In the genomic region with DNA sequence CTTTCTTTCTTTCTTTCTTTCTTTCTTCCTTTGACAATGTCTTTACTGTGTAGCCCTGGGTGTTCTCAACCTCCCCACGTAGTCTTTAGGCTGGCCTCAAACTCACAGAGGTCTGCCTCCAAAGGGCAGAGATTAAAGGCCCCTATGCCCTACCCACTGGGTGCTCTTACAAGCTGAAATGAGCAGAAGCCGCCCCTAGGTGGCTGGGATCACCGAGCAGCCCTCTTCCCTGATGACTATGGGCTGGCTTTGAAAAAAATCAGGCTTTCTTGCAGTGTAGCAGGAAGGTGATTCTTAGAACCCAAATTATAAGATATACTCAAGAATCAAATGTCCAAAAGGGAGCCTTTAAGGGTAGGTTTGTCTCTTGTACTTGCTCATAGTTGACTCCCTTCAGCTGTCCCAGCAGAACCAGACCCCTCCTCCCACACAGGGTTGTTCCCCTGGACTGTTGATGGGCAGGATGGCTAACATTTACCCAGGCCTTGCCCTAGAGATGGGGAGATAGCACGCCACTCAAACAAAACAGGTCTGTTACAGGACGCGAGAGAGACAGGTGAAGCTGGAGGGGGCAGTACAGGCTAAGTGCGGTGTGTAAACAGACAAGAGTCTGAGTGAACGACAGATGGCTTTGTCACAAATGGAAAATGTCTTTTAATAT, we compare ENCODE assay signal across 13 mouse cellular contexts. TPM values are rescaled to one million over a fixed set of nuclear protein-coding genes. Genes with fewer than 3 reads are reported as not detected.
A peak's percentile ranks its signal among the peaks of the same experiment; 100 is the strongest.
DNase-seq lines count a peak whose midpoint lies in the region; ATAC-seq and TF ChIP-seq lines count a peak whose summit lies in the region.
"Had no signal": no experiment of that assay in that cellular context is flagged by ENCODE, and none has a peak within 500 bp of the region (broad histone marks: within the 10 kb centered on the region; RNA-seq: fewer than 3 reads in every experiment).

No protein-coding gene starts in this region.

- H3K4me1 ChIP-seq in heart, adult 2 months (ENCODE audit: control insufficient read depth, insufficient read depth, low read length): no peaks in the 10 kb centered on the region
- peaks cover 23% of the 10 kb centered on the region for H3K4me1 ChIP-seq in liver, postnatal 0 days (ENCODE audit: insufficient read depth)

- peak; percentile 66 for ATAC-seq in liver, postnatal 0 days
- ATAC-seq in monocyte, adult 5-6 weeks (replicated peaks; ENCODE audit: insufficient number of reproducible peaks, low FRiP score, low TSS enrichment, poor library complexity, severe bottlenecking): no peak
- ATAC-seq in cerebellum, adult (ENCODE audit: insufficient number of reproducible peaks, low FRiP score, low TSS enrichment): no peak

- WGBS in heart, adult 2 months: 74% methylated on average over 8 of the region's 8 CpGs
- WGBS in liver, postnatal 0 days (ENCODE audit: insufficient replicate concordance): 50% methylated on average over 8 of the region's 8 CpGs

- no peaks in the 10 kb centered on the region for H3K9me3 ChIP-seq in liver, postnatal 0 days (ENCODE audit: low read length)
- H3K9me3 ChIP-seq: neural tube, embryonic 13.5 days had no signal

- intact Hi-C loops in heart, adult 2 months (cut with DNase I): loop anchor here (2.0 kb wide), 1 partner anchor 156 kb away; no protein-coding TSS in a partner anchor

- no peak overlapping the region for H3K9ac ChIP-seq in heart, adult 2 months (ENCODE audit: low read depth, low read length)
- H3K9ac ChIP-seq in liver, postnatal 0 days (replicated peaks): no peak overlapping the region
- H3K9ac ChIP-seq: neural tube, embryonic 13.5 days had no signal

- no peak for DNase-seq in heart, adult 2 months
- DNase-seq in heart, adult 8-10 months (ENCODE audit: low spot score): no peak
- DNase-seq in urinary bladder, postnatal 14 days (ENCODE audit: low spot score): peak; percentile 61
- DNase-seq in urinary bladder, adult 2 months (ENCODE audit: low spot score): no peak
- DNase-seq in liver, postnatal 0 days: peak; percentile 41
- peak; percentile 53 to 60 for DNase-seq in thymus, postnatal 36 days
- DNase-seq: lung, adult 18-20 months had no signal

- H3K79me2 ChIP-seq in heart, adult 2 months (replicated peaks; ENCODE audit: control insufficient read depth, insufficient read depth, low read length): no peaks in the 10 kb centered on the region

- no peak for TF ChIP-seq POLR2A in heart, adult 2 months (IDR thresholded peaks at IDR 0.05; ENCODE audit: insufficient read depth, low read depth, low read length)

- TF ChIP-seq CTCF in heart, adult 2 months (IDR thresholded peaks at IDR 0.05): peak; percentile 34
- TF ChIP-seq CTCF in liver, postnatal 0 days (IDR thresholded peaks at IDR 0.05; ENCODE audit: low read depth): peak; percentile 46

- no peak overlapping the region for H3K4me3 ChIP-seq in heart, adult 2 months
- H3K4me3 ChIP-seq in liver, postnatal 0 days (ENCODE audit: low read depth, low read length): no peak overlapping the region
- H3K4me3 ChIP-seq: erythroblast, embryonic 14.5 days; neural tube, embryonic 13.5 days had no signal

- no peak overlapping the region for H3K27ac ChIP-seq in heart, adult 2 months
- peak overlapping the region; percentile 12; the same call in 1 of the 2 replicates for H3K27ac ChIP-seq in liver, postnatal 0 days (ENCODE audit: low read depth)
- H3K27ac ChIP-seq: neural tube, embryonic 13.5 days had no signal

- no peaks in the 10 kb centered on the region for H3K36me3 ChIP-seq in heart, adult 2 months (ENCODE audit: control insufficient read depth, insufficient read depth, low read length)
- H3K36me3 ChIP-seq in liver, postnatal 0 days (replicated peaks; ENCODE audit: insufficient read depth, low read length): no peaks in the 10 kb centered on the region
- H3K36me3 ChIP-seq: neural tube, embryonic 13.5 days had no signal

- TF ChIP-seq EP300 in heart, adult 2 months (IDR thresholded peaks at IDR 0.05; ENCODE audit: insufficient read depth, low read depth, low read length): no peak
- no peak for TF ChIP-seq EP300 in liver, postnatal 0 days (IDR thresholded peaks at IDR 0.05; ENCODE audit: low read depth)

- H3K27me3 ChIP-seq in heart, adult 2 months (ENCODE audit: control insufficient read depth, insufficient read depth, low read length): no peaks in the 10 kb centered on the region
- no peaks in the 10 kb centered on the region for H3K27me3 ChIP-seq in liver, postnatal 0 days (ENCODE audit: insufficient read depth, low read length)
- H3K27me3 ChIP-seq: neural tube, embryonic 13.5 days had no signal

- H3K4me2 ChIP-seq in liver, postnatal 0 days (ENCODE audit: low read depth, low read length): no peak overlapping the region
- H3K4me2 ChIP-seq: heart, embryonic 11.5 days; neural tube, embryonic 13.5 days had no signal

RNA-seq across cellular contexts. Expression of a gene that starts 7.8 kb away (rescaled TPM):
- 1 to 10 TPM; 6.7 to 7.3 TPM for total RNA-seq in heart, adult 2 months (2021)
- polyA plus RNA-seq in heart, adult 2 months (2012; rRNA removed): 13.7 and 15.9 TPM in 2 replicates
- 10 to 100 TPM in 2 of 4 experiments, 1 to 10 TPM in 2; 6.1 to 11.4 (median 8.1) TPM for total RNA-seq in heart, adult 8-10 months (2022)
- 83.3 and 90.8 TPM in 2 replicates for polyA plus RNA-seq in urinary bladder, adult 2 months (2012; rRNA removed)
- polyA plus RNA-seq in liver, postnatal 0 days (2015; fragmentation: Nextera tagmentation; extraction: Ambion mirVana): 3.3 and 3.4 TPM in 2 replicates
- total RNA-seq in monocyte, adult 5-6 weeks (2017): 23.7 to 30.6 TPM (median 27.0 TPM) in 3 replicates

RNA-seq across cellular contexts. Expression of a gene that starts 21.8 kb away (rescaled TPM):
- under 1 TPM; 0.34 to 0.60 TPM for total RNA-seq in heart, adult 2 months (2021)
- 1.4 and 1.5 TPM in 2 replicates for polyA plus RNA-seq in heart, adult 2 months (2012; rRNA removed)
- 1 to 10 TPM in 1 of 4 experiments, under 1 TPM in 3; 0.59 to 2.1 (median 0.80) TPM for total RNA-seq in heart, adult 8-10 months (2022)
- polyA plus RNA-seq in urinary bladder, adult 2 months (2012; rRNA removed): 13.6 and 18.6 TPM in 2 replicates
- 0.54 and 0.92 TPM in 2 replicates for polyA plus RNA-seq in liver, postnatal 0 days (2015; fragmentation: Nextera tagmentation; extraction: Ambion mirVana)
- total RNA-seq in monocyte, adult 5-6 weeks (2017): 2.4 to 21.5 TPM (median 12.0 TPM) in 3 replicates

RNA-seq across cellular contexts. Expression of a gene that starts 29.5 kb away (rescaled TPM):
- total RNA-seq in heart, adult 2 months (2021): 10 to 100 TPM in 1 of 2 experiments, 1 to 10 TPM in 1; 9.2 to 12.0 TPM
- 36.9 and 48.1 TPM in 2 replicates for polyA plus RNA-seq in heart, adult 2 months (2012; rRNA removed)
- 10 to 100 TPM; 11.9 to 17.5 (median 14.3) TPM for total RNA-seq in heart, adult 8-10 months (2022)
- polyA plus RNA-seq in urinary bladder, adult 2 months (2012; rRNA removed): 76.4 and 82.1 TPM in 2 replicates
- polyA plus RNA-seq in liver, postnatal 0 days (2015; fragmentation: Nextera tagmentation; extraction: Ambion mirVana): 28.5 and 31.1 TPM in 2 replicates
- total RNA-seq in monocyte, adult 5-6 weeks (2017): 94.0 to 149 TPM (median 107 TPM) in 3 replicates

RNA-seq across cellular contexts. Expression of a gene that starts 44.9 kb away (rescaled TPM):
- total RNA-seq in heart, adult 2 months (2021): 10 to 100 TPM; 56.0 to 59.0 TPM
- 53.6 and 61.3 TPM in 2 replicates for polyA plus RNA-seq in heart, adult 2 months (2012; rRNA removed)
- total RNA-seq in heart, adult 8-10 months (2022): 10 to 100 TPM; 48.7 to 55.9 (median 50.7) TPM
- 69.4 and 74.6 TPM in 2 replicates for polyA plus RNA-seq in urinary bladder, adult 2 months (2012; rRNA removed)
- polyA plus RNA-seq in liver, postnatal 0 days (2015; fragmentation: Nextera tagmentation; extraction: Ambion mirVana): 11.9 and 14.8 TPM in 2 replicates
- 270 to 475 TPM (median 366 TPM) in 3 replicates for total RNA-seq in monocyte, adult 5-6 weeks (2017)

RNA-seq across cellular contexts. Expression of a gene that starts 47.0 kb away (rescaled TPM):
- not detected for total RNA-seq in heart, adult 2 months (2021)
- polyA plus RNA-seq in heart, adult 2 months (2012; rRNA removed): 15.3 TPM in 1 of 2 replicates, not detected in the other
- total RNA-seq in heart, adult 8-10 months (2022): under 1 TPM in 1 of 4 experiments, not detected in 3; 0.87 TPM
- polyA plus RNA-seq in urinary bladder, adult 2 months (2012; rRNA removed): not detected in 2 replicates
- not detected in 2 replicates for polyA plus RNA-seq in liver, postnatal 0 days (2015; fragmentation: Nextera tagmentation; extraction: Ambion mirVana)
- total RNA-seq in monocyte, adult 5-6 weeks (2017): not detected in 3 replicates
- total RNA-seq: ES-E14 had no signal
- polyA plus RNA-seq: erythroblast, embryonic 14.5 days; heart, embryonic 11.5 days; neural tube, embryonic 13.5 days had no signal

Comparison
In these comparisons a context has a peak if more than half of its experiments do, and no peak if none do; other contexts are left out.
1. DNase-seq: peak in urinary bladder, postnatal 14 days (single experiment), liver, postnatal 0 days (single experiment) and thymus, postnatal 36 days (2 of 2); none in heart, adult 2 months (0 of 2), heart, adult 8-10 months (single experiment) and urinary bladder, adult 2 months (single experiment).